Mouse (Mus musculus) MEL (cell line): ENCODE measurements around the gene Ten1. TPM values are rescaled to one million over a fixed set of nuclear protein-coding genes. Genes with fewer than 3 reads are reported as not detected.

Experiments used
- DNase-seq: peaks from one replicate; pipeline ENCODE4 v3.0.0; 2011; ENCODE audit warnings: low read depth, low spot score
- H3K27ac ChIP-seq: 2 replicates; pipeline ENCODE4 v1.5.1; 2012; ENCODE audit warnings: low read depth, mild to moderate bottlenecking, control low read depth, low read length, moderate library complexity; ENCODE audit not compliant: control insufficient read depth
- H3K27me3 ChIP-seq, 2 experiments: fragments of 150-350 bp in 1 of 2; sonication (generic) in 1 of 2; 2 replicates each; pipeline ENCODE4 v1.6.1; 2012; ENCODE audit warnings: low read length in 2 of 2, mild to moderate bottlenecking in 2 of 2, improper control_type of control experiment in 1 of 2, moderate library complexity in 1 of 2; ENCODE audit not compliant: insufficient read depth in 2 of 2, control insufficient read depth in 1 of 2
- H3K36me3 ChIP-seq, 2 experiments: 2 replicates each; pipeline ENCODE4 v1.6.1; 2012 to 2014; ENCODE audit warnings: low read length in 2 of 2, improper control_type of control experiment in 1 of 2, inconsistent platforms in 1 of 2, mild to moderate bottlenecking in 1 of 2; ENCODE audit not compliant: insufficient read depth in 2 of 2, control insufficient read depth in 1 of 2
- H3K4me1 ChIP-seq, 2 experiments: fragments of 150-350 bp in 1 of 2; sonication (generic) in 1 of 2; 2 replicates each; pipeline ENCODE4 v1.6.1; 2012; ENCODE audit warnings: low read length in 2 of 2, improper control_type of control experiment in 1 of 2, mild to moderate bottlenecking in 1 of 2; ENCODE audit not compliant: insufficient read depth in 2 of 2, control insufficient read depth in 1 of 2
- H3K4me3 ChIP-seq, 2 experiments: fragments of 150-350 bp in 1 of 2; sonication (generic) in 1 of 2; 2 replicates each; pipeline ENCODE4 v1.5.1; 2012; ENCODE audit warnings: low read depth in 2 of 2, low read length in 2 of 2, mild to moderate bottlenecking in 2 of 2, moderate library complexity in 2 of 2, control low read depth in 1 of 2, improper control_type of control experiment in 1 of 2; ENCODE audit not compliant: control insufficient read depth in 1 of 2, insufficient read depth in 1 of 2
- H3K79me2 ChIP-seq: 2 replicates; pipeline ENCODE4 v1.6.1; 2012; ENCODE audit warnings: mild to moderate bottlenecking, low read length, moderate library complexity; ENCODE audit not compliant: control insufficient read depth, poor library complexity, insufficient read depth
- H3K9ac ChIP-seq: 2 replicates; pipeline ENCODE4 v1.6.1; 2012; ENCODE audit warnings: low read depth, mild to moderate bottlenecking, control low read depth, low read length, moderate library complexity; ENCODE audit not compliant: control insufficient read depth, poor library complexity, severe bottlenecking
- H3K9me3 ChIP-seq: fragments of 150-350 bp; sonication (generic); replicated peaks from 2 replicates; pipeline ENCODE4 v1.6.1; 2012; ENCODE audit warnings: mild to moderate bottlenecking, low read length, improper control_type of control experiment, moderate library complexity; ENCODE audit not compliant: insufficient read depth
- CHD2 ChIP-seq: IDR thresholded peaks from 2 replicates; pipeline ENCODE4 v1.6.1; 2011; ENCODE audit warnings: low read length, improper control_type of control experiment
- E2F4 ChIP-seq: IDR thresholded peaks from 2 replicates; pipeline ENCODE4 v1.6.1; 2011; ENCODE audit warnings: low read depth, low read length, improper control_type of control experiment, borderline replicate concordance
- ELF1 ChIP-seq: IDR thresholded peaks from 2 replicates; pipeline ENCODE4 v1.6.1; 2014; ENCODE audit warnings: low read depth, mild to moderate bottlenecking, inconsistent platforms, low read length, improper control_type of control experiment, moderate library complexity
- GABPA ChIP-seq: IDR thresholded peaks from 2 replicates; pipeline ENCODE4 v1.6.1; 2012; ENCODE audit warnings: low read depth, mild to moderate bottlenecking, inconsistent platforms, low read length, improper control_type of control experiment, moderate library complexity
- KAT2A ChIP-seq: conservative IDR thresholded peaks from 2 replicates; pipeline ENCODE4 v1.6.1; 2012; ENCODE audit warnings: low read depth, low read length, improper control_type of control experiment, inconsistent platforms
- POLR2AphosphoS2 ChIP-seq: IDR thresholded peaks from 2 replicates; pipeline ENCODE4 v1.6.1; 2011; ENCODE audit warnings: low read length, improper control_type of control experiment
- POLR2AphosphoS5 ChIP-seq: IDR thresholded peaks from 2 replicates; pipeline ENCODE4 v1.6.1; 2012; ENCODE audit warnings: low read depth, borderline replicate concordance, mild to moderate bottlenecking, inconsistent platforms, low read length, moderate library complexity, mixed read lengths
- polyA plus RNA-seq, 2 experiments: library from polyadenylated mRNA; stranded (reverse) in 1 of 2; unstranded in 1 of 2; fragments of >175 nt in 1 of 2; fragments of >200 nt in 1 of 2; gene quantifications; 2 replicates each; pipeline versions ENCODE4 v1.2.1 to v1.2.4; 2012; ENCODE audit warnings: low replicate concordance in 2 of 2, low read depth in 1 of 2; ENCODE audit not compliant: insufficient read length in 2 of 2, insufficient read depth in 1 of 2, missing spikeins in 1 of 2
- total RNA-seq: library from RNA; depleted of rRNA; stranded (reverse); fragments of 300-350 nt; gene quantifications from 2 replicates; pipeline ENCODE4 v1.2.3, GENCODE M21; 2012; rRNA removed

The Ten1 gene
- total and polyA plus RNA-seq, 3 experiments, result 60.8 to 66.9 TPM; not detected in 1

DNA sequence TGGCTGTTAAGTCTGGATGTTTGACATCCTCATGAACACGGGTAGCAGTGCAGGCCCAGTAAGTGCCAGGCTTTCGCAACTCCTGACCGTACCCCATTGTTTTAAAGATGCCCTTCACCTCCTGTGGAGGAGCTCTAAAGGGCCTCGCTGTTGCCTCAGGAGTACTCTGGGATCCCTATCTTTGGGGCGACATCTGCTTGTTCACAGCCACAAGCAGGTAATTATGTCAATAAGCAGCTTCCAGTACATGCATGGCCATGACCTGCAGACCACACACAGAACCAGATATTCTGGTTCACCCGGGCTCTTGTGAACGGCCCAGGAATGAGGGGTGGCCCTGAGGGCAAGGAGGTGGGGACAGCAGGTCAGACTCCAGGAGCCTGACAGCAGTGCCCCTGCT is 61.6 kb downstream of the Ten1 start:
- Histone ChIP-seq H3K4me3 (no peak overlapping the region), H3K27ac (no peak overlapping the region), H3K36me3 (peaks cover 2 to 49% of the 10 kb centered on the region in 2 experiments), H3K9me3 (no peaks in the 10 kb centered on the region), H3K9ac (no peak overlapping the region), H3K4me1 (peaks cover 0 to 5% of the 10 kb centered on the region in 2 experiments; a peak in 2 of 4 replicates), H3K79me2 (no peaks in the 10 kb centered on the region; the same call in 1 of the 2 replicates), H3K27me3 (no peaks in the 10 kb centered on the region)
- no peak for DNase-seq
- no peak for TF ChIP-seq KAT2A
- no peak for TF ChIP-seq POLR2AphosphoS2
- no peak for TF ChIP-seq GABPA
- no peak for TF ChIP-seq ELF1
- TF ChIP-seq POLR2AphosphoS5, result no peak
- TF ChIP-seq CHD2, result no peak
- TF ChIP-seq E2F4, result no peak

Other genes starting within 250 kb of the Ten1 start
- 0.39 and 0.69 TPM in 2 replicates for gene Itgb4, start 224.1 kb upstream of the Ten1 start, total RNA-seq
- under 1 TPM in 1 of 2 experiments, not detected in 1; 0.85 TPM for gene Itgb4, start 224.1 kb upstream of the Ten1 start, polyA plus RNA-seq
- 253 and 322 TPM in 2 replicates for gene Galk1, start 186.1 kb upstream of the Ten1 start, total RNA-seq
- 100 to 1,000 TPM in 1 of 2 experiments, not detected in 1; 326 TPM for gene Galk1, start 186.1 kb upstream of the Ten1 start, polyA plus RNA-seq
- 451 and 498 TPM in 2 replicates for gene H3f3b, start 170.9 kb upstream of the Ten1 start, total RNA-seq
- 100 to 1,000 TPM in 1 of 2 experiments, 10 to 100 TPM in 1; 96.6 to 767 TPM for gene H3f3b, start 170.9 kb upstream of the Ten1 start, polyA plus RNA-seq
- 21.7 and 24.0 TPM in 2 replicates for gene Unk, start 168.5 kb upstream of the Ten1 start, total RNA-seq
- 10 to 100 TPM in 1 of 2 experiments, not detected in 1; 42.3 TPM for gene Unk, start 168.5 kb upstream of the Ten1 start, polyA plus RNA-seq
- gene Unc13d, start 120.9 kb upstream of the Ten1 start, total RNA-seq, result 146 and 176 TPM in 2 replicates
- 100 to 1,000 TPM in 1 of 2 experiments, not detected in 1; 115 TPM for gene Unc13d, start 120.9 kb upstream of the Ten1 start, polyA plus RNA-seq
- 16.5 and 19.4 TPM in 2 replicates for gene Wbp2, start 111.9 kb upstream of the Ten1 start, total RNA-seq
- gene Wbp2, start 111.9 kb upstream of the Ten1 start, polyA plus RNA-seq, result 10 to 100 TPM in 1 of 2 experiments, not detected in 1; 75.8 TPM
- 3.6 and 6.7 TPM in 2 replicates for gene Trim47, start 71.6 kb upstream of the Ten1 start, total RNA-seq
- 1 to 10 TPM in 1 of 2 experiments, not detected in 1; 5.6 TPM for gene Trim47, start 71.6 kb upstream of the Ten1 start, polyA plus RNA-seq
- 8.2 and 8.8 TPM in 2 replicates for gene Trim65, start 67.7 kb upstream of the Ten1 start, total RNA-seq
- 10 to 100 TPM in 1 of 2 experiments, not detected in 1; 10.7 TPM for gene Trim65, start 67.7 kb upstream of the Ten1 start, polyA plus RNA-seq
- 105 and 113 TPM in 2 replicates for gene Mrpl38, start 60.0 kb upstream of the Ten1 start, total RNA-seq
- gene Mrpl38, start 60.0 kb upstream of the Ten1 start, polyA plus RNA-seq, result 100 to 1,000 TPM in 1 of 2 experiments, not detected in 1; 157 TPM
- gene Fbf1, start 30.7 kb upstream of the Ten1 start, total RNA-seq, result 29.0 and 32.5 TPM in 2 replicates
- 10 to 100 TPM in 1 of 2 experiments, not detected in 1; 29.2 TPM for gene Fbf1, start 30.7 kb upstream of the Ten1 start, polyA plus RNA-seq
- gene Acox1, start 190 bp downstream of the Ten1 start, total RNA-seq, result 16.4 and 16.8 TPM in 2 replicates
- 10 to 100 TPM in 1 of 2 experiments, not detected in 1; 16.1 TPM for gene Acox1, start 190 bp downstream of the Ten1 start, polyA plus RNA-seq
- 0.26 and 0.39 TPM in 2 replicates for gene Evpl, start 39.2 kb downstream of the Ten1 start, total RNA-seq
- gene Evpl, start 39.2 kb downstream of the Ten1 start, polyA plus RNA-seq, result under 1 TPM in 1 of 2 experiments, not detected in 1; 0.78 TPM
- 163 and 180 TPM in 2 replicates for gene Srp68, start 75.4 kb downstream of the Ten1 start, total RNA-seq
- gene Srp68, start 75.4 kb downstream of the Ten1 start, polyA plus RNA-seq, result 100 to 1,000 TPM; 146 to 228 TPM
- 0.20 and 0.35 TPM in 2 replicates for gene Galr2, start 82.1 kb downstream of the Ten1 start, total RNA-seq
- gene Galr2, start 82.1 kb downstream of the Ten1 start, polyA plus RNA-seq, result 1 to 10 TPM in 1 of 2 experiments, not detected in 1; 1.2 TPM
- gene Exoc7, start 108.4 kb downstream of the Ten1 start, total RNA-seq, result 41.0 and 49.0 TPM in 2 replicates
- gene Exoc7, start 108.4 kb downstream of the Ten1 start, polyA plus RNA-seq, result 100 to 1,000 TPM in 1 of 2 experiments, 10 to 100 TPM in 1; 45.4 to 526 TPM
- gene Foxj1, start 136.5 kb downstream of the Ten1 start, total RNA-seq, result 0.08 TPM in 1 of 2 replicates, not detected in the other
- under 1 TPM in 1 of 2 experiments, not detected in 1; 0.07 TPM for gene Foxj1, start 136.5 kb downstream of the Ten1 start, polyA plus RNA-seq
- 4.6 and 7.5 TPM in 2 replicates for gene Rnf157, start 214.2 kb downstream of the Ten1 start, total RNA-seq
- 10 to 100 TPM in 1 of 2 experiments, not detected in 1; 10.9 TPM for gene Rnf157, start 214.2 kb downstream of the Ten1 start, polyA plus RNA-seq
- gene Ubald2, start 235.2 kb downstream of the Ten1 start, total RNA-seq, result 56.8 and 66.2 TPM in 2 replicates
- 10 to 100 TPM in 1 of 2 experiments, not detected in 1; 77.7 TPM for gene Ubald2, start 235.2 kb downstream of the Ten1 start, polyA plus RNA-seq